Mouse (Mus musculus) CH12.LX (cell line): ENCODE measurements around the gene Nbeal1. TPM values are rescaled to one million over a fixed set of nuclear protein-coding genes. Genes with fewer than 3 reads are reported as not detected.

Source experiments
- DNase-seq: peaks from one replicate; pipeline ENCODE4 v3.0.0-alpha.2; 2013; ENCODE audit errors: extremely low read depth
- H3K27ac ChIP-seq: 2 replicates; pipeline ENCODE4 v1.5.1; 2012; ENCODE audit warnings: low read depth, mild to moderate bottlenecking, control low read depth, moderate library complexity; ENCODE audit not compliant: insufficient read depth
- H3K27me3 ChIP-seq: replicated peaks from 2 replicates; pipeline ENCODE3; 2012; ENCODE audit warnings: inconsistent platforms
- H3K36me3 ChIP-seq, 2 experiments: replicated peaks in 1 of 2; 2 replicates each; pipeline versions ENCODE3 to v1.6.1; 2012; ENCODE audit warnings: inconsistent platforms in 1 of 2, low read length in 1 of 2, mild to moderate bottlenecking in 1 of 2, mixed read lengths in 1 of 2, moderate library complexity in 1 of 2; ENCODE audit not compliant: control insufficient read depth in 1 of 2, insufficient read depth in 1 of 2
- H3K4me1 ChIP-seq, 2 experiments: 2 replicates each; pipeline ENCODE4 v1.6.1; 2012; ENCODE audit warnings: inconsistent platforms in 1 of 2, moderate library complexity in 1 of 2; ENCODE audit not compliant: insufficient read depth in 2 of 2, control insufficient read depth in 1 of 2
- H3K4me2 ChIP-seq: 2 replicates; pipeline ENCODE4 v1.6.1; 2012; ENCODE audit warnings: low read depth, mild to moderate bottlenecking, control low read depth; ENCODE audit not compliant: poor library complexity, insufficient read depth, severe bottlenecking
- H3K4me3 ChIP-seq, 3 experiments: fragments of 150-350 bp in 1 of 3; sonication (generic) in 1 of 3; replicated peaks in 1 of 3; 2 replicates each; pipeline versions ENCODE3 to v1.5.1; 2011 to 2012; ENCODE audit warnings: low read depth in 2 of 3, low read length in 2 of 3, mild to moderate bottlenecking in 2 of 3, moderate library complexity in 2 of 3, control low read depth in 1 of 3, improper control_type of control experiment in 1 of 3, inconsistent platforms in 1 of 3, mixed read lengths in 1 of 3; ENCODE audit not compliant: poor library complexity in 1 of 3
- H3K79me2 ChIP-seq: replicated peaks from 2 replicates; pipeline ENCODE4 v1.6.1; 2012; ENCODE audit warnings: mild to moderate bottlenecking, moderate library complexity; ENCODE audit not compliant: control insufficient read depth, poor library complexity, insufficient read depth, severe bottlenecking; ENCODE audit errors: extremely low read depth
- H3K9ac ChIP-seq: 2 replicates; pipeline ENCODE4 v1.6.1; 2012; ENCODE audit warnings: low read depth, mild to moderate bottlenecking, control low read depth, moderate library complexity; ENCODE audit not compliant: insufficient read depth
- H3K9me3 ChIP-seq: replicated peaks from 2 replicates; pipeline ENCODE3; 2012; ENCODE audit warnings: low read length, inconsistent platforms, mixed read lengths
- CTCF ChIP-seq, 2 experiments: IDR thresholded peaks in 1 of 2; conservative IDR thresholded peaks in 1 of 2; 2 replicates each; pipeline ENCODE4 v1.5.1; 2011 to 2012; ENCODE audit warnings: low read depth in 2 of 2, low read length in 2 of 2, improper control_type of control experiment in 1 of 2, inconsistent platforms in 1 of 2, mild to moderate bottlenecking in 1 of 2, moderate library complexity in 1 of 2
- ETS1 ChIP-seq: conservative IDR thresholded peaks from 2 replicates; pipeline ENCODE4 v1.6.1; 2012; ENCODE audit warnings: low read depth, mild to moderate bottlenecking, inconsistent platforms, low read length, improper control_type of control experiment, moderate library complexity
- MAFK ChIP-seq: IDR thresholded peaks from 2 replicates; pipeline ENCODE4 v1.6.1; 2011; ENCODE audit warnings: low read length, improper control_type of control experiment; ENCODE audit not compliant: insufficient replicate concordance
- MAX ChIP-seq: IDR thresholded peaks from 2 replicates; pipeline ENCODE4 v1.6.1; 2011; ENCODE audit warnings: low read length, improper control_type of control experiment
- MXI1 ChIP-seq: IDR thresholded peaks from 2 replicates; pipeline ENCODE4 v1.6.1; 2011; ENCODE audit warnings: mild to moderate bottlenecking, low read depth, low read length, improper control_type of control experiment
- NELFE ChIP-seq: IDR thresholded peaks from 2 replicates; pipeline ENCODE4 v1.6.1; 2011; ENCODE audit warnings: low read depth, low read length, improper control_type of control experiment
- POLR2AphosphoS2 ChIP-seq: IDR thresholded peaks from 2 replicates; pipeline ENCODE4 v1.6.1; 2011; ENCODE audit warnings: low read depth, low read length, improper control_type of control experiment
- RAD21 ChIP-seq: IDR thresholded peaks from 2 replicates; pipeline ENCODE4 v1.6.1; 2011; ENCODE audit warnings: low read depth, mild to moderate bottlenecking, low read length, improper control_type of control experiment, moderate library complexity
- dilution Hi-C: fragments of 300-500 bp; cut with MboI; formaldehyde crosslinking; loops from 2 replicates; pipeline ENCODE4 v1.14.3; 2020; ENCODE audit warnings: low sequenced_read_pairs; ENCODE audit not compliant: extremely low pct_unique_long_range_greater_than_20kb, extremely low pct_ligation_motif_present
- in situ Hi-C: fragments of 300-500 bp; cut with MboI; formaldehyde crosslinking; loops from 3 replicates; pipeline ENCODE4 v1.14.3; 2019; ENCODE audit warnings: low sequenced_read_pairs, low pct_ligation_motif_present, low pct_unique_long_range_greater_than_20kb, mixed read lengths
- polyA plus RNA-seq: library from polyadenylated mRNA; unstranded; fragments of >175 nt; gene quantifications from 2 replicates; pipeline ENCODE4 v1.2.1, GENCODE M21; 2012; ENCODE audit warnings: low read depth; ENCODE audit not compliant: insufficient read length
- total RNA-seq, 2 experiments: library from RNA; depleted of rRNA; stranded (reverse); fragments of 300-350 nt in 1 of 2; fragments of >200 nt in 1 of 2; gene quantifications; 2 replicates each; pipeline ENCODE4 v1.2.3; 2012 to 2014

Nbeal1 gene
- total and polyA plus RNA-seq, 3 experiments: 0.47 to 2.5 (median 0.50) TPM

- H3K9me3 ChIP-seq: no peaks in the 10 kb centered on the region
- no peak overlapping the region for H3K9ac ChIP-seq
- in situ Hi-C loops (no loop called here), dilution Hi-C loops (no loop called here)
- TF ChIP-seq RAD21: no peak
- TF ChIP-seq CTCF (conservative IDR thresholded peaks at IDR 0.05 in 1 of 2, IDR thresholded peaks at IDR 0.05 in 1 of 2; ENCODE audit: low read depth in 2 of 2, low read length in 2 of 2): no peak
- TF ChIP-seq NELFE: no peak
- no peak for TF ChIP-seq POLR2AphosphoS2
- no peak for TF ChIP-seq ETS1
- TF ChIP-seq MAFK: no peak
- TF ChIP-seq MAX: no peak
- no peak for TF ChIP-seq MXI1
- no peaks in the 10 kb centered on the region for H3K79me2 ChIP-seq
- no peaks in the 10 kb centered on the region for H3K4me1 ChIP-seq
- H3K36me3 ChIP-seq: peaks cover 9 to 48% of the 10 kb centered on the region in 2 experiments
- no peak overlapping the region for H3K27ac ChIP-seq
- no peak overlapping the region for H3K4me3 ChIP-seq
- H3K4me2 ChIP-seq: no peak overlapping the region
- no peaks in the 10 kb centered on the region for H3K27me3 ChIP-seq
- no peak for DNase-seq
Measured at GRCm38 (mm10) chr1:60381910-60382309, 201.5 kb downstream of the Nbeal1 start.

Other genes starting within 250 kb of the Nbeal1 start
- 1.8 and 2.2 TPM in 2 replicates for gene Ica1l, start 137.4 kb upstream of the Nbeal1 start, total RNA-seq (2012; rRNA removed)
- 5.0 and 6.2 TPM in 2 replicates for gene Ica1l, start 137.4 kb upstream of the Nbeal1 start, total RNA-seq (2014; rRNA removed)
- 3.8 and 6.0 TPM in 2 replicates for gene Ica1l, start 137.4 kb upstream of the Nbeal1 start, polyA plus RNA-seq
- 2.2 and 3.3 TPM in 2 replicates for gene Carf, start 82.4 kb upstream of the Nbeal1 start, total RNA-seq (2012; rRNA removed)
- 3.2 TPM in 2 replicates for gene Carf, start 82.4 kb upstream of the Nbeal1 start, total RNA-seq (2014; rRNA removed)
- 2.1 and 3.0 TPM in 2 replicates for gene Carf, start 82.4 kb upstream of the Nbeal1 start, polyA plus RNA-seq
- gene Wdr12, start 82.0 kb upstream of the Nbeal1 start, total RNA-seq (2012; rRNA removed): 58.7 and 76.9 TPM in 2 replicates
- gene Wdr12, start 82.0 kb upstream of the Nbeal1 start, total RNA-seq (2014; rRNA removed): 107 and 116 TPM in 2 replicates
- 97.4 and 112 TPM in 2 replicates for gene Wdr12, start 82.0 kb upstream of the Nbeal1 start, polyA plus RNA-seq
- gene Cyp20a1, start 162.7 kb downstream of the Nbeal1 start, total RNA-seq (2012; rRNA removed): 26.9 and 28.6 TPM in 2 replicates
- 41.4 and 45.5 TPM in 2 replicates for gene Cyp20a1, start 162.7 kb downstream of the Nbeal1 start, total RNA-seq (2014; rRNA removed)
- gene Cyp20a1, start 162.7 kb downstream of the Nbeal1 start, polyA plus RNA-seq: 19.1 and 20.4 TPM in 2 replicates
- 11.2 and 14.0 TPM in 2 replicates for gene Abi2, start 229.0 kb downstream of the Nbeal1 start, total RNA-seq (2012; rRNA removed)
- gene Abi2, start 229.0 kb downstream of the Nbeal1 start, total RNA-seq (2014; rRNA removed): 15.0 and 15.9 TPM in 2 replicates
- 7.5 and 8.7 TPM in 2 replicates for gene Abi2, start 229.0 kb downstream of the Nbeal1 start, polyA plus RNA-seq